Mouse (Mus musculus): Measurements from ENCODE around the gene Tlr2. TPM values are rescaled to one million over a fixed set of nuclear protein-coding genes. Genes with fewer than 3 reads are reported as not detected.

The Tlr2 gene
- polyA plus RNA-seq, 1 experiment from 2014 or later, result 2.5 TPM

GRCm38 (mm10) chr3:83787086-83787485, 54.5 kb downstream of the Tlr2 start:
- Histone ChIP-seq H3K9ac (ENCODE audit: low read depth, low read length) (no peak overlapping the region), H3K4me1 (ENCODE audit: control insufficient read depth, low read depth, low read length) (no peaks in the 10 kb centered on the region), H3K27me3 (ENCODE audit: control insufficient read depth, insufficient read depth, low read depth, low read length) (peaks cover 20% of the 10 kb centered on the region), H3K4me2 (ENCODE audit: low read depth, low read length) (no peak overlapping the region), H3K9me3 (replicated peaks; ENCODE audit: control insufficient read depth, low read length) (no peaks in the 10 kb centered on the region), H3K4me3 (ENCODE audit: low read depth, low read length) (no peak overlapping the region), H3K27ac (ENCODE audit: low read length) (no peak overlapping the region), H3K36me3 (ENCODE audit: control insufficient read depth, insufficient read depth) (no peaks in the 10 kb centered on the region)
- ATAC-seq (ENCODE audit: low read depth), result no peak
- 86% methylated on average over 2 of the region's 2 CpGs for WGBS (ENCODE audit: insufficient replicate concordance)

Other genes starting within 250 kb of the Tlr2 start
- 2.2 and 3.2 TPM in 2 replicates for gene Sfrp2, start 75.4 kb downstream of the Tlr2 start, polyA plus RNA-seq (2015; fragmentation: Nextera tagmentation; extraction: Ambion mirVana)
- 28.8 and 29.8 TPM in 2 replicates for gene Tmem131l, start 198.4 kb upstream of the Tlr2 start, polyA plus RNA-seq (2015; fragmentation: Nextera tagmentation; extraction: Ambion mirVana)